Mouse (Mus musculus) stomach, postnatal 0 days (tissue): ENCODE results near the gene Ltbp1.

Experiments used
- CTCF ChIP-seq: IDR thresholded peaks from 2 replicates; pipeline ENCODE4 v1.5.1; 2016; ENCODE audit warnings: antibody characterized with exemption, low read depth, mild to moderate bottlenecking, moderate library complexity
- EP300 ChIP-seq: optimal IDR thresholded peaks from 2 replicates; pipeline ENCODE3; 2016; ENCODE audit warnings: antibody characterized with exemption

DNA sequence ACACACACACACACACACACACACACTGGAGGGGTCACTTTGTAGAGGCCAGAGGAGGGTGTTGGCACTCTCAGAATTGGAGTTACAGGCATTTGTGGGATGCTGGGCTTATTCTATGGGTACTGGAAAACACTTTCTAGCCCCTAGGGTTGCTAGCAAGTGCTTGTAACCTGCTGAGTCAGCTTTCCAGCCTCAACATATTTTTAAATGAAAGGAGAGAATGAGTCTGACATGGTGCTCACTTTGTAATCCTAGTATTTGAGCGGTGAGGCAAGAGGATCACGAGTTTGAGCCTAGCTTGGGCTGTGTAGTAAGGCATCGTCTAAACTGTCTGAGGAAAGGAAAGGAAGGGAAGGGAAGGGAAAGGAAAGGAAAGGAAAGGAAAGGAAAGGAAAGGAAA, 429.5 kb downstream of the Ltbp1 start:
- TF ChIP-seq CTCF: no peak
- TF ChIP-seq EP300: no peak
